Mouse (Mus musculus) CH12.LX (cell line): Measurements from ENCODE around the gene Zfp839. TPM values are rescaled to one million over a fixed set of nuclear protein-coding genes. Genes with fewer than 3 reads are reported as not detected.

Source experiments
- DNase-seq: peaks from one replicate; pipeline ENCODE4 v3.0.0-alpha.2; 2013; ENCODE audit errors: extremely low read depth
- H3K27ac ChIP-seq: 2 replicates; pipeline ENCODE4 v1.5.1; 2012; ENCODE audit warnings: low read depth, mild to moderate bottlenecking, control low read depth, moderate library complexity; ENCODE audit not compliant: insufficient read depth
- H3K27me3 ChIP-seq: replicated peaks from 2 replicates; pipeline ENCODE3; 2012; ENCODE audit warnings: inconsistent platforms
- H3K36me3 ChIP-seq, 2 experiments: replicated peaks in 1 of 2; 2 replicates each; pipeline versions ENCODE3 to v1.6.1; 2012; ENCODE audit warnings: inconsistent platforms in 1 of 2, low read length in 1 of 2, mild to moderate bottlenecking in 1 of 2, mixed read lengths in 1 of 2, moderate library complexity in 1 of 2; ENCODE audit not compliant: control insufficient read depth in 1 of 2, insufficient read depth in 1 of 2
- H3K4me1 ChIP-seq, 2 experiments: 2 replicates each; pipeline ENCODE4 v1.6.1; 2012; ENCODE audit warnings: inconsistent platforms in 1 of 2, moderate library complexity in 1 of 2; ENCODE audit not compliant: insufficient read depth in 2 of 2, control insufficient read depth in 1 of 2
- H3K4me2 ChIP-seq: 2 replicates; pipeline ENCODE4 v1.6.1; 2012; ENCODE audit warnings: low read depth, mild to moderate bottlenecking, control low read depth; ENCODE audit not compliant: poor library complexity, insufficient read depth, severe bottlenecking
- H3K4me3 ChIP-seq, 3 experiments: fragments of 150-350 bp in 1 of 3; sonication (generic) in 1 of 3; replicated peaks in 1 of 3; 2 replicates each; pipeline versions ENCODE3 to v1.5.1; 2011 to 2012; ENCODE audit warnings: low read depth in 2 of 3, low read length in 2 of 3, mild to moderate bottlenecking in 2 of 3, moderate library complexity in 2 of 3, control low read depth in 1 of 3, improper control_type of control experiment in 1 of 3, inconsistent platforms in 1 of 3, mixed read lengths in 1 of 3; ENCODE audit not compliant: poor library complexity in 1 of 3
- H3K79me2 ChIP-seq: replicated peaks from 2 replicates; pipeline ENCODE4 v1.6.1; 2012; ENCODE audit warnings: mild to moderate bottlenecking, moderate library complexity; ENCODE audit not compliant: control insufficient read depth, poor library complexity, insufficient read depth, severe bottlenecking; ENCODE audit errors: extremely low read depth
- H3K9ac ChIP-seq: 2 replicates; pipeline ENCODE4 v1.6.1; 2012; ENCODE audit warnings: low read depth, mild to moderate bottlenecking, control low read depth, moderate library complexity; ENCODE audit not compliant: insufficient read depth
- H3K9me3 ChIP-seq: replicated peaks from 2 replicates; pipeline ENCODE3; 2012; ENCODE audit warnings: low read length, inconsistent platforms, mixed read lengths
- CHD1 ChIP-seq: IDR thresholded peaks from 2 replicates; pipeline ENCODE4 v1.6.1; 2012; ENCODE audit warnings: low read depth, low read length, improper control_type of control experiment, inconsistent platforms
- ELF1 ChIP-seq: IDR thresholded peaks from 2 replicates; pipeline ENCODE4 v1.6.1; 2014; ENCODE audit warnings: low read depth, mild to moderate bottlenecking, inconsistent platforms, low read length, improper control_type of control experiment
- GABPA ChIP-seq: IDR thresholded peaks from 2 replicates; pipeline ENCODE4 v1.6.1; 2012; ENCODE audit warnings: low read depth, low read length, improper control_type of control experiment, inconsistent platforms; ENCODE audit not compliant: insufficient replicate concordance
- HCFC1 ChIP-seq: IDR thresholded peaks from 2 replicates; pipeline ENCODE4 v1.6.1; 2012; ENCODE audit warnings: low read depth, mild to moderate bottlenecking, inconsistent platforms, low read length, improper control_type of control experiment
- IRF4 ChIP-seq: IDR thresholded peaks from 2 replicates; pipeline ENCODE4 v1.6.1; 2014; ENCODE audit warnings: low read depth, mild to moderate bottlenecking, inconsistent platforms, low read length, improper control_type of control experiment
- JUN ChIP-seq: IDR thresholded peaks from 2 replicates; pipeline ENCODE4 v1.6.1; 2011; ENCODE audit warnings: low read depth, mild to moderate bottlenecking, low read length, improper control_type of control experiment, moderate library complexity; ENCODE audit not compliant: insufficient read depth
- JUND ChIP-seq: conservative IDR thresholded peaks from 2 replicates; pipeline ENCODE4 v1.6.1; 2011; ENCODE audit warnings: low read depth, low read length, improper control_type of control experiment
- MAFK ChIP-seq: IDR thresholded peaks from 2 replicates; pipeline ENCODE4 v1.6.1; 2011; ENCODE audit warnings: low read length, improper control_type of control experiment; ENCODE audit not compliant: insufficient replicate concordance
- MAX ChIP-seq: IDR thresholded peaks from 2 replicates; pipeline ENCODE4 v1.6.1; 2011; ENCODE audit warnings: low read length, improper control_type of control experiment
- MAZ ChIP-seq: IDR thresholded peaks from 2 replicates; pipeline ENCODE4 v1.6.1; 2012; ENCODE audit warnings: low read depth, mild to moderate bottlenecking, inconsistent platforms, low read length, improper control_type of control experiment, moderate library complexity
- MXI1 ChIP-seq: IDR thresholded peaks from 2 replicates; pipeline ENCODE4 v1.6.1; 2011; ENCODE audit warnings: mild to moderate bottlenecking, low read depth, low read length, improper control_type of control experiment
- MYC ChIP-seq: IDR thresholded peaks from 2 replicates; pipeline ENCODE4 v1.6.1; 2011; ENCODE audit warnings: low read depth, mild to moderate bottlenecking, improper control_type of control experiment, low read length
- NRF1 ChIP-seq: IDR thresholded peaks from 2 replicates; pipeline ENCODE4 v1.6.1; 2014; ENCODE audit warnings: low read depth, mild to moderate bottlenecking, inconsistent platforms, low read length, improper control_type of control experiment, moderate library complexity
- POLR2A ChIP-seq: IDR thresholded peaks from 2 replicates; pipeline ENCODE4 v1.6.1; 2011; ENCODE audit warnings: low read depth, mild to moderate bottlenecking, improper control_type of control experiment, low read length
- POLR2AphosphoS2 ChIP-seq: IDR thresholded peaks from 2 replicates; pipeline ENCODE4 v1.6.1; 2011; ENCODE audit warnings: low read depth, low read length, improper control_type of control experiment
- RAD21 ChIP-seq: IDR thresholded peaks from 2 replicates; pipeline ENCODE4 v1.6.1; 2011; ENCODE audit warnings: low read depth, mild to moderate bottlenecking, low read length, improper control_type of control experiment, moderate library complexity
- RCOR1 ChIP-seq: conservative IDR thresholded peaks from 2 replicates; pipeline ENCODE4 v1.6.1; 2012; ENCODE audit warnings: low read depth, mild to moderate bottlenecking, inconsistent platforms, low read length, improper control_type of control experiment
- UBTF ChIP-seq: IDR thresholded peaks from 2 replicates; pipeline ENCODE4 v1.6.1; 2012; ENCODE audit warnings: low read depth, mild to moderate bottlenecking, inconsistent platforms, low read length, improper control_type of control experiment, moderate library complexity
- USF2 ChIP-seq: conservative IDR thresholded peaks from 2 replicates; pipeline ENCODE4 v1.6.1; 2011; ENCODE audit warnings: low read depth, low read length, improper control_type of control experiment
- ZNF384 ChIP-seq: IDR thresholded peaks from 2 replicates; pipeline ENCODE4 v1.6.1; 2012; ENCODE audit warnings: low read depth, low read length, improper control_type of control experiment, inconsistent platforms
- dilution Hi-C: fragments of 300-500 bp; cut with MboI; formaldehyde crosslinking; loops from 2 replicates; pipeline ENCODE4 v1.14.3; 2020; ENCODE audit warnings: low sequenced_read_pairs; ENCODE audit not compliant: extremely low pct_unique_long_range_greater_than_20kb, extremely low pct_ligation_motif_present
- in situ Hi-C: fragments of 300-500 bp; cut with MboI; formaldehyde crosslinking; loops from 3 replicates; pipeline ENCODE4 v1.14.3; 2019; ENCODE audit warnings: low sequenced_read_pairs, low pct_ligation_motif_present, low pct_unique_long_range_greater_than_20kb, mixed read lengths
- polyA plus RNA-seq: library from polyadenylated mRNA; unstranded; fragments of >175 nt; gene quantifications from 2 replicates; pipeline ENCODE4 v1.2.1, GENCODE M21; 2012; ENCODE audit warnings: low read depth; ENCODE audit not compliant: insufficient read length
- total RNA-seq, 2 experiments: library from RNA; depleted of rRNA; stranded (reverse); fragments of 300-350 nt in 1 of 2; fragments of >200 nt in 1 of 2; gene quantifications; 2 replicates each; pipeline ENCODE4 v1.2.3; 2012 to 2014

Gene Zfp839
- total and polyA plus RNA-seq, 3 experiments, result 3.7 to 9.2 (median 7.8) TPM

- TF ChIP-seq GABPA (no peak), ZNF384 (no peak), CHD1 (no peak), JUN (no peak), MYC (no peak), RAD21 (no peak)
- in situ Hi-C loops, result no loop called here
These were observed 48.1 kb upstream of the Zfp839 start for GRCm38 (mm10) chr12:110801876-110802464.

DNA sequence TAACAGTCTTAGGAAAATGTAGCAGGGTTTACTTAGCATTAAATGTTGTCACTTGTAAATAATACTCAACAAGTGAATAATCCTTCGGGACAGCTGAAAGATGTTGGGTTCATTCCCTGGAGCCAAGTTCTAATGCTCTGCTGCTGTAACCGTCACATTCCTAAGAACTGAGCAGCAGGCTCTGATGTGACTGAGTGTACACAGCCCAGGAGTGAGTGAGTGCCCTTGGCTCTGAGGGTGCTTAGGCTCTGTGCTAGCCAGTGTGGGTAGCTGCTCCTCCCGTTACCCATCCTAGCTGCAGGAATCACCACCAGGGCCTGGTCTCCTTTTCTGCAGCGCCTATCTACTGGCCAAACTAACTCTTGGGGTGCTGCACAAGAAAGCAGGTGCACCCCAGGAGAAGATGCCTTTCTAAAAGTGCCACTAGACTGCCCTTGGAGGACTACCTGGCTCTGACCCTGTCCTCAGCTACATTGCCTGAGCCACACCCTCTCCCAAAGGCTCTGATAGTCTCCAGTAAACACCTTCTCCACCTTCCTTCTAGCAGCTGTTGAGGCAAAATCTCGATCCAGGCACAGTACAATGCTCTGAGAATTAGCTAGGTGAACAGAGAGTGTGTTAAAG is 47.3 kb upstream of the Zfp839 start:
- in situ Hi-C loops, result no loop called here

More at GRCm38 (mm10) chr12:110801876-110802464, 48.1 kb upstream of the Zfp839 start:
- no peak overlapping the region for H3K4me3 ChIP-seq
- H3K27ac ChIP-seq, result no peak overlapping the region
- H3K4me1 ChIP-seq, result peaks cover 0 to 5% of the 10 kb centered on the region in 2 experiments; a peak in 1 of 4 replicates
- H3K4me2 ChIP-seq, result no peak overlapping the region
- H3K79me2 ChIP-seq, result no peaks in the 10 kb centered on the region
- H3K9ac ChIP-seq, result no peak overlapping the region
- peaks cover 10 to 83% of the 10 kb centered on the region in 2 experiments for H3K36me3 ChIP-seq
- dilution Hi-C loops, result no loop called here
- no peak for DNase-seq
- H3K27me3 ChIP-seq, result no peaks in the 10 kb centered on the region
- no peaks in the 10 kb centered on the region for H3K9me3 ChIP-seq

GRCm38 (mm10) chr12:110804261-110804660 is 45.8 kb upstream of the Zfp839 start:
- Histone ChIP-seq H3K36me3 (peaks cover 22 to 87% of the 10 kb centered on the region in 2 experiments), H3K9ac (no peak overlapping the region), H3K4me3 (no peak overlapping the region), H3K4me2 (no peak overlapping the region), H3K4me1 (peaks cover 0 to 5% of the 10 kb centered on the region in 2 experiments; a peak in 1 of 4 replicates), H3K9me3 (no peaks in the 10 kb centered on the region), H3K27ac (no peak overlapping the region), H3K79me2 (no peaks in the 10 kb centered on the region), H3K27me3 (no peaks in the 10 kb centered on the region)
- TF ChIP-seq MXI1 (no peak), MAZ (no peak), POLR2AphosphoS2 (no peak), HCFC1 (no peak), RAD21 (no peak), JUND (no peak), MAX (no peak), UBTF (no peak), IRF4 (no peak), MAFK (no peak), ELF1 (no peak)
- no peak for DNase-seq
- dilution Hi-C loops (no loop called here), in situ Hi-C loops (no loop called here)

More for the DNA sequence above, 47.3 kb upstream of the Zfp839 start:
- dilution Hi-C loops, result no loop called here
- Histone ChIP-seq H3K4me1 (peaks cover 0 to 5% of the 10 kb centered on the region in 2 experiments; a peak in 1 of 4 replicates), H3K79me2 (no peaks in the 10 kb centered on the region), H3K36me3 (peaks cover 13 to 84% of the 10 kb centered on the region in 2 experiments), H3K27ac (no peak overlapping the region), H3K9me3 (no peaks in the 10 kb centered on the region)
- TF ChIP-seq POLR2A (no peak), JUND (no peak), MAZ (no peak), RCOR1 (no peak), NRF1 (no peak), USF2 (no peak)
- TF ChIP-seq, all 38 proteins: peak for 0
- H3K4me3 ChIP-seq, result no peak overlapping the region
- no peak for DNase-seq
- H3K4me2 ChIP-seq, result no peak overlapping the region
- no peaks in the 10 kb centered on the region for H3K27me3 ChIP-seq
- H3K9ac ChIP-seq, result no peak overlapping the region
